Mouse (Mus musculus): ENCODE data around the gene Pou4f2.

Gene Pou4f2

DNA sequence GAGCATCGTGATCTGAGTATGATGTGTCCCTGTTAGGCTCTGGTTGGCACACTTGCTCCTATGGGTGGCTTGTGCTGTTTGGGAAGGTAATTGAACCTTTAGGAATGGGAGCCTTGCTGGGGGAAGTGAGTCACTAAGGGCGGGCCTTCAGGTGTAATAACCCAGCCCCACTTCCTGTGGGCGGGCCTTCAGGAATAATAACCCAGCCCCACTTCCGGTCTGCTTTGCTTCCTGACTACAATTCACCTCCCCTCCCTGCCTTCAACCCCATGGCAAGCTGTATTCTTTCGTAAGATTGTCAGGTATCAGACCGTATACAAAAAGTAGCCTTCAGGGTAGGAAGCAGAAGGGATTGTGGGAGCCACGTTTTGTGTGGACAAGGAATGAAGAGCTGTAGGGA is 45.7 kb downstream of the Pou4f2 start:
- no peak for DNase-seq

Data from B cell, adult 2 months (primary cell).